Mouse (Mus musculus): Measurements from ENCODE around the gene Ckmt1.

DNA sequence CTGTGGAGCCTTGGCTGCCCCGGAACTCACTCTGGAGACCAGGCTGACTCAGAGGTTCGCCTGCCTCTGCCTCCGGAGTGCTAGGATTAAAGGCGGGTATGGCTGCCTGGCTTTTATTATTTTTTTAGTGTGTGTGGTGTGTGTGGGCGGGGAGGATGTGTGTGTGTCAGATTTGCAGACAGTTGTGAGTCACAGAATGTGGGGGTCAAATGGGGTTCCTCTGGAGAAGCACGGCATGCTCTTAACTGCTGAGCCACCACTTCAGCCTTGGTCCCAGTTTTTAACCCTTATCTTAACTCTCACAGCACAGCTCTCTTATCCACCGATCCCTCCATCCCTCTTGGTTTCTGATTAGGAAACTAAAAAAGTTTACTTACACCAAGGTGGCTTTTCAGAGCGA is 41.2 kb upstream of the Ckmt1 start:
- TF ChIP-seq CTCF (IDR thresholded peaks at IDR 0.05; ENCODE audit: control insufficient read depth, insufficient read depth, insufficient read length) (no peak), MAX (IDR thresholded peaks at IDR 0.05) (no peak), FOSL1 (IDR thresholded peaks at IDR 0.05; ENCODE audit: insufficient read depth, low read length, poor library complexity, severe bottlenecking) (no peak), USF1 (IDR thresholded peaks at IDR 0.05; ENCODE audit: low read depth) (no peak), MYOG (IDR thresholded peaks at IDR 0.05; ENCODE audit: control insufficient read depth, extremely low read depth, insufficient read length) (no peak), CEBPB (IDR thresholded peaks at IDR 0.05; ENCODE audit: low read depth) (no peak), MYOD1 (IDR thresholded peaks at IDR 0.05; ENCODE audit: control insufficient read depth, insufficient read length, low read depth) (no peak)

All from C2C12 (cell line).